In genomic region chr11:53448529-53448928, GRCm38 (mm10) we compare ENCODE assay signal across 15 mouse cellular contexts. TPM values are rescaled to one million over a fixed set of nuclear protein-coding genes. Genes with fewer than 3 reads are reported as not detected.
DNase-seq lines count a peak whose midpoint lies in the region; TF ChIP-seq lines count a peak whose summit lies in the region.
"Had no signal": no experiment of that assay in that cellular context is flagged by ENCODE, and none has a peak within 500 bp of the region (broad histone marks: within the 10 kb centered on the region; RNA-seq: fewer than 3 reads in every experiment).

No protein-coding gene starts in this region.

- intact Hi-C loops in heart, postnatal 25 days (cut with DNase I): no loop called here
- intact Hi-C loops in gastrocnemius, postnatal 36 days (cut with DNase I): no loop called here

- no peaks in the 10 kb centered on the region for H3K9me3 ChIP-seq in embryonic facial prominence, embryonic 10.5 days
- H3K9me3 ChIP-seq: stomach, embryonic 15.5 days had no signal

- no peak overlapping the region for H3K4me3 ChIP-seq in layer of hippocampus, adult 2 months
- no peak overlapping the region for H3K4me3 ChIP-seq in embryonic facial prominence, embryonic 10.5 days
- H3K4me3 ChIP-seq: stomach, embryonic 15.5 days had no signal

- H3K27me3 ChIP-seq in embryonic facial prominence, embryonic 10.5 days (replicated peaks; ENCODE audit: low read depth, poor library complexity, severe bottlenecking): 0 out of 2 replicates have a peak, but pooled peaks cover 13% of the 10 kb centered on the region
- H3K27me3 ChIP-seq: stomach, embryonic 15.5 days had no signal

- peak; percentile 78 to 86 for DNase-seq in heart, adult 18-20 months
- DNase-seq in heart, postnatal 25 days (ENCODE audit: low spot score): no peak
- DNase-seq in NIH3T3 (ENCODE audit: low read depth): peak; percentile 46
- DNase-seq in cerebellum, adult 18-20 months: peak; percentile 93 to 96
- peak; percentile 47 for DNase-seq in gastrocnemius, postnatal 36 days
- no peak for DNase-seq in layer of hippocampus, adult 2 months (ENCODE audit: low spot score in 2 of 2)
- no peak for DNase-seq in urinary bladder, adult 18-20 months (ENCODE audit: low spot score in 2 of 2)
- no peak for DNase-seq in embryonic facial prominence, embryonic 10.5 days (ENCODE audit: low spot score)
- DNase-seq: midbrain, embryonic 14.5 days had no signal

- WGBS in embryonic facial prominence, embryonic 10.5 days: 90% methylated on average over 1 of the region's 1 CpGs

- no peaks in the 10 kb centered on the region for H3K4me1 ChIP-seq in embryonic facial prominence, embryonic 10.5 days
- H3K4me1 ChIP-seq: stomach, embryonic 15.5 days had no signal

- TF ChIP-seq CTCF in layer of hippocampus, adult 2 months (conservative IDR thresholded peaks at IDR 0.05): no peak

- no peak overlapping the region for H3K27ac ChIP-seq in layer of hippocampus, adult 2 months
- no peak overlapping the region for H3K27ac ChIP-seq in embryonic facial prominence, embryonic 10.5 days (replicated peaks)
- H3K27ac ChIP-seq: stomach, embryonic 15.5 days had no signal

- no peaks in the 10 kb centered on the region for H3K36me3 ChIP-seq in embryonic facial prominence, embryonic 10.5 days (replicated peaks)
- H3K36me3 ChIP-seq: stomach, embryonic 15.5 days had no signal

RNA-seq across cellular contexts. Expression of gene Gm10447, which starts 8.4 kb away (rescaled TPM):
- total RNA-seq in heart, adult 18-20 months (2021): not detected
- not detected for total RNA-seq in heart, postnatal 25 days (2021)
- total RNA-seq in gastrocnemius, postnatal 36 days (2021): not detected
- under 1 TPM; 0.20 to 0.26 TPM for total RNA-seq in layer of hippocampus, adult 2 months (2021)
- 0.16 and 0.19 TPM in 2 replicates for polyA plus RNA-seq in embryonic facial prominence, embryonic 10.5 days (2016; fragmentation: Nextera tagmentation; extraction: Ambion mirVana)
- total RNA-seq: granulocyte monocyte progenitor cell, adult 5-6 weeks had no signal
- polyA plus RNA-seq: lung, postnatal 0 days; midbrain, embryonic 14.5 days; neural tube, embryonic 14.5 days had no signal

RNA-seq across cellular contexts. Expression of gene Shroom1, which starts 8.5 kb away (rescaled TPM):
- total RNA-seq in heart, adult 18-20 months (2021): under 1 TPM; 0.30 to 0.57 TPM
- total RNA-seq in heart, postnatal 25 days (2021): under 1 TPM; 0.49 to 0.59 TPM
- total RNA-seq in gastrocnemius, postnatal 36 days (2021): under 1 TPM; 0.38 to 0.59 TPM
- total RNA-seq in layer of hippocampus, adult 2 months (2021): 1 to 10 TPM; 4.8 to 5.1 TPM
- polyA plus RNA-seq in embryonic facial prominence, embryonic 10.5 days (2016; fragmentation: Nextera tagmentation; extraction: Ambion mirVana): 2.3 and 2.4 TPM in 2 replicates
- total RNA-seq: granulocyte monocyte progenitor cell, adult 5-6 weeks had no signal

RNA-seq across cellular contexts. Expression of gene Gdf9, which starts 17.7 kb away (rescaled TPM):
- total RNA-seq in heart, adult 18-20 months (2021): under 1 TPM; 0.52 to 0.80 TPM
- total RNA-seq in heart, postnatal 25 days (2021): under 1 TPM; 0.22 to 0.68 TPM
- under 1 TPM in 1 of 2 experiments, not detected in 1; 0.17 TPM for total RNA-seq in gastrocnemius, postnatal 36 days (2021)
- total RNA-seq in layer of hippocampus, adult 2 months (2021): 1 to 10 TPM in 1 of 2 experiments, under 1 TPM in 1; 0.67 to 2.0 TPM
- polyA plus RNA-seq in embryonic facial prominence, embryonic 10.5 days (2016; fragmentation: Nextera tagmentation; extraction: Ambion mirVana): 0.82 and 1.4 TPM in 2 replicates

RNA-seq across cellular contexts. Expression of gene Uqcrq, which starts 17.9 kb away (rescaled TPM):
- total RNA-seq in heart, adult 18-20 months (2021): 1,000 to 10,000 TPM; 2,590 to 2,622 TPM
- total RNA-seq in heart, postnatal 25 days (2021): 1,000 to 10,000 TPM; 2,761 to 2,992 TPM
- total RNA-seq in gastrocnemius, postnatal 36 days (2021): 1,000 to 10,000 TPM; 1,256 to 1,362 TPM
- total RNA-seq in layer of hippocampus, adult 2 months (2021): 100 to 1,000 TPM; 383 to 419 TPM
- polyA plus RNA-seq in embryonic facial prominence, embryonic 10.5 days (2016; fragmentation: Nextera tagmentation; extraction: Ambion mirVana): 525 and 531 TPM in 2 replicates

RNA-seq across cellular contexts. Expression of gene Gm9837, which starts 21.8 kb away (rescaled TPM):
- total RNA-seq in heart, adult 18-20 months (2021): not detected
- total RNA-seq in heart, postnatal 25 days (2021): not detected
- not detected for total RNA-seq in gastrocnemius, postnatal 36 days (2021)
- under 1 TPM in 1 of 2 experiments, not detected in 1; 0.52 TPM for total RNA-seq in layer of hippocampus, adult 2 months (2021)
- not detected in 2 replicates for polyA plus RNA-seq in embryonic facial prominence, embryonic 10.5 days (2016; fragmentation: Nextera tagmentation; extraction: Ambion mirVana)
- total RNA-seq: granulocyte monocyte progenitor cell, adult 5-6 weeks; left cerebral cortex, postnatal 36 days had no signal
- polyA plus RNA-seq: intestine, embryonic 16.5 days; lung, postnatal 0 days; midbrain, embryonic 14.5 days; neural tube, embryonic 14.5 days; stomach, embryonic 15.5 days had no signal

Comparison
In these comparisons a context has a peak if more than half of its experiments do, and no peak if none do; other contexts are left out.
1. DNase-seq: peak in heart, adult 18-20 months (2 of 2), NIH3T3 (single experiment), cerebellum, adult 18-20 months (2 of 2) and gastrocnemius, postnatal 36 days (2 of 2); none in heart, postnatal 25 days (single experiment), layer of hippocampus, adult 2 months (0 of 2), urinary bladder, adult 18-20 months (0 of 2) and embryonic facial prominence, embryonic 10.5 days (single experiment).